Mouse (Mus musculus) lung, postnatal 0 days (tissue): ENCODE results near the gene Susd4. TPM values are rescaled to one million over a fixed set of nuclear protein-coding genes. Genes with fewer than 3 reads are reported as not detected.

Source experiments
- ATAC-seq: fragments of 200-750 bp; cut with Nextera tagmentation; 2 replicates; pipeline ENCODE4 v1.8.0; 2017; ENCODE audit warnings: moderate library complexity
- DNase-seq: peaks from one replicate; pipeline ENCODE4 v3.0.0-alpha.2; 2016; ENCODE audit warnings: low spot score
- H3K27ac ChIP-seq: fragments of 300-500 bp; sonication (generic); 2 replicates; pipeline ENCODE4 v1.5.1; 2014; ENCODE audit warnings: antibody characterized with exemption, mild to moderate bottlenecking, low read length, mixed read lengths
- H3K27me3 ChIP-seq: fragments of 300-500 bp; sonication (generic); replicated peaks from 2 replicates; pipeline ENCODE4 v1.6.1; 2014; ENCODE audit warnings: low read length, mixed read lengths; ENCODE audit not compliant: insufficient read depth
- H3K36me3 ChIP-seq: fragments of 300-500 bp; sonication (generic); 2 replicates; pipeline ENCODE4 v1.6.1; 2014; ENCODE audit warnings: low read length, mixed read lengths; ENCODE audit not compliant: insufficient read depth
- H3K4me1 ChIP-seq: fragments of 300-500 bp; sonication (generic); 2 replicates; pipeline ENCODE4 v1.6.1; 2014; ENCODE audit warnings: antibody characterized with exemption, low read depth, low read length, mixed read lengths; ENCODE audit not compliant: insufficient read depth
- H3K4me2 ChIP-seq: fragments of 300-500 bp; sonication (generic); replicated peaks from 2 replicates; pipeline ENCODE4 v1.6.1; 2014; ENCODE audit warnings: low read depth, mild to moderate bottlenecking, low read length, moderate library complexity, mixed read lengths
- H3K4me3 ChIP-seq: fragments of 300-500 bp; sonication (generic); 2 replicates; pipeline ENCODE4 v1.5.1; 2014; ENCODE audit warnings: low read depth, low read length
- H3K9ac ChIP-seq: fragments of 300-500 bp; sonication (generic); replicated peaks from 2 replicates; pipeline ENCODE4 v1.6.1; 2014; ENCODE audit warnings: low read depth, mild to moderate bottlenecking
- H3K9me3 ChIP-seq: fragments of 300-500 bp; sonication (generic); 2 replicates; pipeline ENCODE4 v1.6.1; 2016; ENCODE audit warnings: low read length, mixed read lengths
- CTCF ChIP-seq: IDR thresholded peaks from 2 replicates; pipeline ENCODE4 v1.5.1; 2016; ENCODE audit warnings: antibody characterized with exemption, mild to moderate bottlenecking
- WGBS: fragments of 180-500 bp; shearing (Covaris S2); extraction: QIAGEN DNeasy Blood & Tissue Kit; methylation state at CpG from one replicate; pipeline ENCODE4 v1.1.7; 2014; 5-methylcytosine and 5-hydroxymethylcytosine counted together
- polyA plus RNA-seq: library from polyadenylated mRNA; unstranded; fragments of >200 nt; fragmentation: Nextera tagmentation; extraction: Ambion mirVana; gene quantifications from 2 replicates; pipeline ENCODE4 v1.2.1, GENCODE M21; 2015

The Susd4 gene
- polyA plus RNA-seq, 1 experiment from 2014 or later = 13.3 TPM

- no peak overlapping the region for H3K27ac ChIP-seq
Measured at GRCm38 (mm10) chr1:182945561-182945960, 181.9 kb downstream of the Susd4 start.

More at GRCm38 (mm10) chr1:182945561-182945960, 181.9 kb downstream of the Susd4 start:
- no peak overlapping the region for H3K9ac ChIP-seq
- no peaks in the 10 kb centered on the region for H3K36me3 ChIP-seq
- no peaks in the 10 kb centered on the region for H3K4me1 ChIP-seq
- WGBS = 74% methylated on average over 6 of the region's 6 CpGs
- DNase-seq (no peak), ATAC-seq (no peak)
- H3K9me3 ChIP-seq = no peaks in the 10 kb centered on the region
- no peak overlapping the region for H3K4me3 ChIP-seq
- no peak for TF ChIP-seq CTCF
- H3K4me2 ChIP-seq = no peak overlapping the region
- H3K27me3 ChIP-seq = no peaks in the 10 kb centered on the region

Other genes with a start within 250 kb of the Susd4 start
- 135 and 149 TPM in 2 replicates for gene Capn2, start 246.3 kb upstream of the Susd4 start, polyA plus RNA-seq
- gene Capn8, start 198.9 kb upstream of the Susd4 start, polyA plus RNA-seq = 0.25 and 0.57 TPM in 2 replicates
- not detected in 2 replicates for gene Ccdc185, start 14.7 kb upstream of the Susd4 start, polyA plus RNA-seq
- gene Tlr5, start 190.9 kb downstream of the Susd4 start, polyA plus RNA-seq = 1.5 TPM in 2 replicates